Mouse (Mus musculus) kidney, postnatal 0 days (tissue): ENCODE results near the gene Polr3h. TPM values are rescaled to one million over a fixed set of nuclear protein-coding genes. Genes with fewer than 3 reads are reported as not detected.

Experiments
- ATAC-seq: fragments of 200-750 bp; cut with Nextera tagmentation; replicated peaks from 2 replicates; pipeline ENCODE4 v1.8.0; 2017; ENCODE audit warnings: low read depth, moderate number of reproducible peaks, moderate TSS enrichment, moderate library complexity; ENCODE audit not compliant: low FRiP score
- DNase-seq: peaks from one replicate; pipeline ENCODE4 v3.0.0-alpha.2; 2016; ENCODE audit warnings: low spot score
- H3K27ac ChIP-seq: fragments of 300-500 bp; sonication (generic); 2 replicates; pipeline ENCODE4 v1.5.1; 2014; ENCODE audit warnings: mild to moderate bottlenecking
- H3K27me3 ChIP-seq: fragments of 300-500 bp; sonication (generic); 2 replicates; pipeline ENCODE4 v1.6.1; 2014; ENCODE audit warnings: low read length, mixed read lengths; ENCODE audit not compliant: insufficient read depth
- H3K36me3 ChIP-seq: fragments of 300-500 bp; sonication (generic); 2 replicates; pipeline ENCODE4 v1.6.1; 2014; ENCODE audit warnings: low read length, mixed read lengths; ENCODE audit not compliant: insufficient read depth
- H3K4me1 ChIP-seq: fragments of 300-500 bp; sonication (generic); replicated peaks from 2 replicates; pipeline ENCODE4 v1.6.1; 2014; ENCODE audit warnings: antibody characterized with exemption, low read length, mixed read lengths; ENCODE audit not compliant: insufficient read depth
- H3K4me2 ChIP-seq: fragments of 300-500 bp; sonication (generic); 2 replicates; pipeline ENCODE4 v1.6.1; 2014; ENCODE audit warnings: mild to moderate bottlenecking, low read length, moderate library complexity, mixed read lengths
- H3K4me3 ChIP-seq: fragments of 300-500 bp; sonication (generic); replicated peaks from 2 replicates; pipeline ENCODE4 v1.5.1; 2014; ENCODE audit warnings: low read depth, low read length
- H3K9ac ChIP-seq: fragments of 300-500 bp; sonication (generic); 2 replicates; pipeline ENCODE4 v1.6.1; 2014; ENCODE audit warnings: low read depth, low read length
- H3K9me3 ChIP-seq: fragments of 300-500 bp; sonication (generic); replicated peaks from 2 replicates; pipeline ENCODE4 v1.6.1; 2016; ENCODE audit warnings: low read length, inconsistent platforms, mixed read lengths
- CTCF ChIP-seq: IDR thresholded peaks from 2 replicates; pipeline ENCODE4 v1.5.1; 2016; ENCODE audit warnings: antibody characterized with exemption, low read depth, mild to moderate bottlenecking, moderate library complexity
- WGBS: fragments of 180-500 bp; shearing (Covaris S2); extraction: QIAGEN DNeasy Blood & Tissue Kit; methylation state at CpG from one replicate; pipeline ENCODE4 v1.1.7; 2014; 5-methylcytosine and 5-hydroxymethylcytosine counted together
- polyA plus RNA-seq: library from polyadenylated mRNA; unstranded; fragments of >200 nt; fragmentation: Nextera tagmentation; extraction: Ambion mirVana; gene quantifications from 2 replicates; pipeline ENCODE4 v1.2.1, GENCODE M21; 2015

Polr3h gene
- polyA plus RNA-seq, 1 experiment from 2014 or later: 129 TPM

DNA sequence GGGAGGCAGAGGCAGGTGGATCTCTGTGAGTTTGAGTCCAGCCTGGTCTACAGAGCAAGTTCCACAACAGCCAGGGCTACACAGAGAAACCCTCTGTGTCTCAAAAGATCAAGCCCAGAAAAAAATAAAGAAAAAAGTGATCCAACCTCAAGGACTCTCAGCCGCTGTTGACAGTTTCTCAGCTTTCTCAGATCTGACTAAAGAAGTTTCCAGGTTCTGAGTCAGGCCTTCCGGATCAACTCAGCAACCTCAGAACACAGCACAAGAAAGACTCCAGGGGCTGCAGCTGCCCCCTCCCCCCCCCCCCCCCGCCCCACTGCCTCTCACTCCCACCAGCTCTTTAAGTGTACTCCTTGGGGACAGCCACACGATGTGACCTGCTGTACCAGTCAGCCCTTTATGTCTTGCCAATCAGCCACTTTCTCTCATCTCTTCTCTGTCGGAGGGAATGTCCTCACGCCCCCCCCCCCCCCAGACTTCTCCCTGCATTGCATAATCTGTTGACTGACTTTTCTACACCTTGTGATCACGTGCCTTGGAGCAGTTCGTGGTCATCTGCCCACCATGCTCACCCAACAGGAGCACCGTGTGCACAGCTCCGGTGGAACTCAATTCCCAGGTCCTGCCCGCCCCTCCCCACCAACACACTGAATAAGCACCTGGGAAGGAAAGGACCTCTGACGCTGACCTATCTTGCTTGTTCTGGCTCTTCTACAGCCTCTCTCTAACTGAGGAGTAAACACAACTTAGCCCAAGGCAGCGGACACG is 40.2 kb upstream of the Polr3h start:
- Histone ChIP-seq H3K36me3 (no peaks in the 10 kb centered on the region), H3K4me2 (no peak overlapping the region), H3K9ac (no peak overlapping the region), H3K27ac (no peak overlapping the region), H3K9me3 (no peaks in the 10 kb centered on the region), H3K27me3 (no peaks in the 10 kb centered on the region), H3K4me3 (no peak overlapping the region), H3K4me1 (no peaks in the 10 kb centered on the region)
- TF ChIP-seq CTCF: no peak
- DNase-seq (no peak), ATAC-seq (no peak)
- 69% methylated on average over 12 of the region's 14 CpGs for WGBS

DNA sequence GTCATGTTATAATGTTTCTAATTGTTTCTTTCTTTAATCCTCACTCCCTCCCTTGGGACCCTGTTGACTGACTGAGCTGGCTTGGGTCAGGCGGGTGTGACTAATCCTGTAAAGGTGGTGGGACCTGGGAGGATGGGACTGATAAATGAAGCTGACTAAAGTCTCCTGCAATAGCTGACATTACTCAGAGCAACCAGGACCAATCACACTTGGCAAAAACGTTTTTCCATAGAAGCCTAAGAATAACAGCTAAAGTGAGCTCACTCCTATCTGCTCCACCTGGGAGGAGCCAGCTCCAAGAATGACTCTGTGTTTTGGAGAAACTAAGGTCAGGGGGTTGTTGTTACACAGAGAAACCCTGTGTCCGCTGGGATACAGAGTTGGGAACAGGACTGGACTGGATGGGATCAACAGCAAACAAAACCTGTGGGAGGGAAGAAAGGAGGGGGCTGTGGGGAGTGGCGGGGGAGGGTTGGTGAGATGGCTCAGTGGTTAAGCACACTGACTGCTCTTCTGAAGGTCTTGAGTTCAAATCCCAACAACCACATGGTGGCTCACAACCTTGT is 39.0 kb upstream of the Polr3h start:
- TF ChIP-seq CTCF: no peak
- Histone ChIP-seq H3K4me2 (no peak overlapping the region), H3K9me3 (no peaks in the 10 kb centered on the region), H3K4me1 (no peaks in the 10 kb centered on the region; the same call in 1 of the 2 replicates), H3K36me3 (no peaks in the 10 kb centered on the region), H3K27ac (no peak overlapping the region), H3K9ac (no peak overlapping the region), H3K4me3 (no peak overlapping the region), H3K27me3 (no peaks in the 10 kb centered on the region)
- whole genome bisulfite sequencing: 59% methylated on average over 4 of the region's 4 CpGs
- ATAC-seq (no peak), DNase-seq (no peak)

DNA sequence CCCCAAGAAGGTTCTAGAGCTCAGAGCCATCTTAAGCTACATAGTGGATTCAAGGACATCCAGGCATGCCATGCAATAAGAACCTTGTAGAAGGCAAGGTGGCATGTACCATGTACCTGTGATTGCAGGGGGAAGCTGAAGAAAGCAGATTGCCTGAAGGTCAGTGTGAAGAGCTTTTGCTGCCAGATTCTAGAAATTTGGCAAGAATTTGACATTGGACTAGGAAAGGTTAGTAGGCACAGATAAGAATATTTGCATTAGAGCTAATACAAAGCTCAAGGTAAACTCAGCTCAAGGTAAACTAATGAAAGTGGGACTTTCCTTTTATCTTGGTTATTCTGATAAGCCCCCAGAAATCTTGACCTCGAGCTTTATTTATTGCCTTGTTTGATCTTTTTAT is 38.2 kb upstream of the Polr3h start:
- TF ChIP-seq CTCF: no peak
- WGBS: 24% methylated on average over 1 of the region's 1 CpGs
- H3K4me2 ChIP-seq: no peak overlapping the region
- H3K36me3 ChIP-seq: no peaks in the 10 kb centered on the region
- H3K4me1 ChIP-seq: no peaks in the 10 kb centered on the region; the same call in 1 of the 2 replicates
- H3K27me3 ChIP-seq: no peaks in the 10 kb centered on the region
- ATAC-seq (no peak), DNase-seq (no peak)
- H3K9ac ChIP-seq: no peak overlapping the region
- no peaks in the 10 kb centered on the region for H3K9me3 ChIP-seq
- no peak overlapping the region for H3K27ac ChIP-seq
- H3K4me3 ChIP-seq: no peak overlapping the region

DNA sequence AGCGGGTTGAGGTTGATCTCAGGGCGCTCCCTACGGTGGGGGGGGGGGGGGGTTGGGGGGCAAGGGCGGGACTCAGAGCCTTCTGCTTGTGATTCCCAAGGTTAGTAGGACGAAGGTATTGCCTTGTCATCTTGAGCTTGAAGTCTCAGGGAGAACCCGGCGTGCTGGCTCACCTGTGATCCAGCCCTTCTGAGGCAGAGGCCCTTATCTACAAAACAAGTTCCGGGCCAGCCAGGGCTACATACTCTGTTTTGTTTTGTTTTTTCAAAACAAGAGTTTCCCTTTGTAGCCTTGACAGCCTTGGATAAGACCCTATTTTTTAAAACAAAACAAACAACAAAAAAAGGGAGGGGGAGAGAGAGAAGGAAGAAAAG is 35.0 kb upstream of the Polr3h start:
- no peak for TF ChIP-seq CTCF
- peak overlapping the region; percentile 79 for H3K4me2 ChIP-seq
- no peaks in the 10 kb centered on the region; the same call in 1 of the 2 replicates for H3K4me1 ChIP-seq
- under 1% methylated on average over 8 of the region's 8 CpGs for WGBS
- H3K36me3 ChIP-seq: no peaks in the 10 kb centered on the region
- no peak for ATAC-seq
- no peak overlapping the region for H3K9ac ChIP-seq
- no peak for DNase-seq
- H3K4me3 ChIP-seq: peak overlapping the region; percentile 64
- no peaks in the 10 kb centered on the region for H3K27me3 ChIP-seq
- H3K27ac ChIP-seq: 0 out of 2 replicates have a peak overlapping the region, but pooled peaks have one; percentile 8
- H3K9me3 ChIP-seq: no peaks in the 10 kb centered on the region

DNA sequence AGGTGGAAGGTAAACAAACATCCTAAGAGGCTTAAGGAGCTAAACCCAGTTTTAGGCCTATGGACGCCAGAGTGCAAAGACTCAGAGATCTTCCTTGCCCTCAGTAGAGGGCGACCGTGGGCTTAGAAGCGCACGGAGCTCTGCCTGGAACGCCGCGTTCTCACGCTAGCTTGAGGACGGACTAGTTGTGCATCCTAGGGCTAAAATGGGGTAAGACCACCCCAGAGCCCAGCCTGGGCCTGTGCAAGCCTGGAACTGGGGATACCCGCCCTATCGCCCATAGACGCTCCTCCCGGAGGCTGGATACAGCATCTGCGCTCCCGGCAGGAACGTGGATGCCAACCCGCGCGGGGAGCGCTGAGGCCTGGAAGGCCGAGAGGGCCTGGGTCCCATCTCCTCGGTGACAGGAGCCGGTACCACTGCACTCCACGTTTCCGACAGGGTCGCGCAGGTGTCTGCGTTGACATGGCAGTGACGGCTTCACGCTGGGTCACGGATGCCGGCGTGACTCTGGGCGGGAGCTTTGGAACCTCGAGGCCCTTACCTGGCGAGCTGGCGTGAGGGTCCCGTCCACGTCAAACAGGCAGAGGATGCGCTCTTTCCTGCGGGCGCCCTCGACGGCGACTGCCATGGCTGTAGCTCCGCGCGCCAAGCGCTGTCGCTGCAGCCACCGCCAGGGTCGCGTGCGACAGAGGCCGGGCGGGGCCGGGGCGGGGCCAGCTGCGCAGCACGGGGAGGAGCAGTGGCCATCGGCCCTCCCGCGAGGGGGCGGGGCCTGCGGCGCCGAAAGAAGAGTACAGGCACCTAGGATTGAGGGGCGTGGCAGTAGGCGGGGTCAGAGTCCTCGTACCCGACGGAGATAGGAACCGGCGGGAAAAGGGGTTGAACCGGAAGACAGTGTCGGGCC is 34.4 kb upstream of the Polr3h start, which contains the start of gene Pmm1:
TSS of gene Pmm1 (minus strand) at position 760 of the 907 bp plus-strand sequence.
- TF ChIP-seq CTCF: peak; percentile 73
- no peaks in the 10 kb centered on the region; the same call in 1 of the 2 replicates for H3K4me1 ChIP-seq
- ATAC-seq: peak; percentile 98
- peak within 1 kb of the TSS; percentile 64 for H3K4me3 ChIP-seq
- H3K9me3 ChIP-seq: no peaks in the 10 kb centered on the region
- H3K4me2 ChIP-seq: peak within 1 kb of the TSS; percentile 79
- H3K9ac ChIP-seq: peak within 1 kb of the TSS; percentile 61
- H3K27ac ChIP-seq: peak within 1 kb of the TSS; percentile 82
- H3K27me3 ChIP-seq: no peaks in the 10 kb centered on the region
- under 1% methylated on average over 77 of the region's 77 CpGs for WGBS
- H3K36me3 ChIP-seq: peaks cover 3% of the 10 kb centered on the region; the same call in 1 of the 2 replicates
- DNase-seq: peak; percentile 99

DNA sequence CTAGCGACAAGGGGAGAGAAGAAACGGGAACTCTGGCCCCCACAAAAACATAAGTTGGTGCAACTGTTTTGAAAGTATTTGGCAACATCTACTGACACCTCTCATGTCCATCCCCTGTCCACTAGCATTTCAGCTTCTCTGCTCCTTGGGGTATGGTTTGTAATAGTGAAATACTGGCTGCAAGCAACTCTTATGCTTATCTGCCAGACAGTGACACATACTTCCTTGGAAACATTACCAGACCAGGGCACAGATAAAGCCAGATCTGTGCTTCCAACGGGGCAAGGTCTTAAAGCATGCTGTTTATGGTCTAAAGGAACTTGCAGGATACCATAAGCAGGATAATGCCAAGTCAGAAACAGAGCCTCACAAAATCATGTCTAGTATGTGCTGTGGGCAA is 32.9 kb upstream of the Polr3h start:
- ATAC-seq: no peak
- Histone ChIP-seq H3K9ac (no peak overlapping the region), H3K27me3 (no peaks in the 10 kb centered on the region), H3K9me3 (no peaks in the 10 kb centered on the region), H3K27ac (no peak overlapping the region), H3K4me2 (no peak overlapping the region), H3K4me1 (no peaks in the 10 kb centered on the region; the same call in 1 of the 2 replicates), H3K4me3 (no peak overlapping the region), H3K36me3 (peaks cover 10% of the 10 kb centered on the region; the same call in 1 of the 2 replicates)
- 77% methylated on average over 3 of the region's 3 CpGs for WGBS
- DNase-seq: no peak
- TF ChIP-seq CTCF: no peak
